Mouse (Mus musculus) MEL (cell line): ENCODE measurements at regions not wholly inside any gene's neighbourhood (a gene's known extent, or its start where the extent isn't known, plus 50 kb on each side); places are given as distances from the start of the nearest gene placed in this dataset.

Experiments
- DNase-seq: peaks from one replicate; pipeline ENCODE4 v3.0.0; 2011; ENCODE audit warnings: low read depth, low spot score
- H3K27ac ChIP-seq: 2 replicates; pipeline ENCODE4 v1.5.1; 2012; ENCODE audit warnings: low read depth, mild to moderate bottlenecking, control low read depth, low read length, moderate library complexity; ENCODE audit not compliant: control insufficient read depth
- H3K27me3 ChIP-seq, 2 experiments: fragments of 150-350 bp in 1 of 2; sonication (generic) in 1 of 2; 2 replicates each; pipeline ENCODE4 v1.6.1; 2012; ENCODE audit warnings: low read length in 2 of 2, mild to moderate bottlenecking in 2 of 2, improper control_type of control experiment in 1 of 2, moderate library complexity in 1 of 2; ENCODE audit not compliant: insufficient read depth in 2 of 2, control insufficient read depth in 1 of 2
- H3K36me3 ChIP-seq, 2 experiments: 2 replicates each; pipeline ENCODE4 v1.6.1; 2012 to 2014; ENCODE audit warnings: low read length in 2 of 2, improper control_type of control experiment in 1 of 2, inconsistent platforms in 1 of 2, mild to moderate bottlenecking in 1 of 2; ENCODE audit not compliant: insufficient read depth in 2 of 2, control insufficient read depth in 1 of 2
- H3K4me1 ChIP-seq, 2 experiments: fragments of 150-350 bp in 1 of 2; sonication (generic) in 1 of 2; 2 replicates each; pipeline ENCODE4 v1.6.1; 2012; ENCODE audit warnings: low read length in 2 of 2, improper control_type of control experiment in 1 of 2, mild to moderate bottlenecking in 1 of 2; ENCODE audit not compliant: insufficient read depth in 2 of 2, control insufficient read depth in 1 of 2
- H3K4me3 ChIP-seq, 2 experiments: fragments of 150-350 bp in 1 of 2; sonication (generic) in 1 of 2; 2 replicates each; pipeline ENCODE4 v1.5.1; 2012; ENCODE audit warnings: low read depth in 2 of 2, low read length in 2 of 2, mild to moderate bottlenecking in 2 of 2, moderate library complexity in 2 of 2, control low read depth in 1 of 2, improper control_type of control experiment in 1 of 2; ENCODE audit not compliant: control insufficient read depth in 1 of 2, insufficient read depth in 1 of 2
- H3K79me2 ChIP-seq: 2 replicates; pipeline ENCODE4 v1.6.1; 2012; ENCODE audit warnings: mild to moderate bottlenecking, low read length, moderate library complexity; ENCODE audit not compliant: control insufficient read depth, poor library complexity, insufficient read depth
- H3K9ac ChIP-seq: 2 replicates; pipeline ENCODE4 v1.6.1; 2012; ENCODE audit warnings: low read depth, mild to moderate bottlenecking, control low read depth, low read length, moderate library complexity; ENCODE audit not compliant: control insufficient read depth, poor library complexity, severe bottlenecking
- H3K9me3 ChIP-seq: fragments of 150-350 bp; sonication (generic); replicated peaks from 2 replicates; pipeline ENCODE4 v1.6.1; 2012; ENCODE audit warnings: mild to moderate bottlenecking, low read length, improper control_type of control experiment, moderate library complexity; ENCODE audit not compliant: insufficient read depth
- CTCF ChIP-seq, 3 experiments: IDR thresholded peaks in 2 of 3; conservative IDR thresholded peaks in 1 of 3; 2 replicates each; pipeline ENCODE4 v1.5.1; 2011 to 2012; ENCODE audit warnings: low read length in 3 of 3, low read depth in 2 of 3, mild to moderate bottlenecking in 2 of 3, improper control_type of control experiment in 1 of 3, inconsistent platforms in 1 of 3, mixed read lengths in 1 of 3, moderate library complexity in 1 of 3; ENCODE audit not compliant: control insufficient read depth in 1 of 3, insufficient read depth in 1 of 3, poor library complexity in 1 of 3, severe bottlenecking in 1 of 3
- E2F4 ChIP-seq: IDR thresholded peaks from 2 replicates; pipeline ENCODE4 v1.6.1; 2011; ENCODE audit warnings: low read depth, low read length, improper control_type of control experiment, borderline replicate concordance
- ELF1 ChIP-seq: IDR thresholded peaks from 2 replicates; pipeline ENCODE4 v1.6.1; 2014; ENCODE audit warnings: low read depth, mild to moderate bottlenecking, inconsistent platforms, low read length, improper control_type of control experiment, moderate library complexity
- EP300 ChIP-seq, 2 experiments: IDR thresholded peaks; 2 replicates each; pipeline ENCODE4 v1.6.1; 2011; ENCODE audit warnings: improper control_type of control experiment in 2 of 2, low read length in 2 of 2, low read depth in 1 of 2, mild to moderate bottlenecking in 1 of 2
- GABPA ChIP-seq: IDR thresholded peaks from 2 replicates; pipeline ENCODE4 v1.6.1; 2012; ENCODE audit warnings: low read depth, mild to moderate bottlenecking, inconsistent platforms, low read length, improper control_type of control experiment, moderate library complexity
- KAT2A ChIP-seq: conservative IDR thresholded peaks from 2 replicates; pipeline ENCODE4 v1.6.1; 2012; ENCODE audit warnings: low read depth, low read length, improper control_type of control experiment, inconsistent platforms
- MEF2A ChIP-seq: IDR thresholded peaks from 2 replicates; pipeline ENCODE4 v1.6.1; 2014; ENCODE audit warnings: low read depth, mild to moderate bottlenecking, inconsistent platforms, low read length, improper control_type of control experiment; ENCODE audit not compliant: poor library complexity, insufficient replicate concordance, severe bottlenecking; ENCODE audit errors: extremely low read depth
- MYC ChIP-seq: IDR thresholded peaks from 2 replicates; pipeline ENCODE4 v1.6.1; 2011; ENCODE audit warnings: low read depth, mild to moderate bottlenecking, low read length, improper control_type of control experiment, moderate library complexity
- NRF1 ChIP-seq: IDR thresholded peaks from 2 replicates; pipeline ENCODE4 v1.6.1; 2014; ENCODE audit warnings: low read depth, mild to moderate bottlenecking, inconsistent platforms, low read length, improper control_type of control experiment, moderate library complexity; ENCODE audit not compliant: poor library complexity, insufficient read depth, severe bottlenecking
- POLR2AphosphoS2 ChIP-seq: IDR thresholded peaks from 2 replicates; pipeline ENCODE4 v1.6.1; 2011; ENCODE audit warnings: low read length, improper control_type of control experiment
- RAD21 ChIP-seq: IDR thresholded peaks from 2 replicates; pipeline ENCODE4 v1.6.1; 2011; ENCODE audit warnings: mild to moderate bottlenecking, low read depth, low read length, improper control_type of control experiment
- RCOR1 ChIP-seq: IDR thresholded peaks from 2 replicates; pipeline ENCODE4 v1.6.1; 2012; ENCODE audit warnings: low read depth, mild to moderate bottlenecking, inconsistent platforms, low read length, improper control_type of control experiment
- SIN3A ChIP-seq: IDR thresholded peaks from 2 replicates; pipeline ENCODE4 v1.6.1; 2012; ENCODE audit warnings: low read length, improper control_type of control experiment, inconsistent platforms
- SMC3 ChIP-seq: IDR thresholded peaks from 2 replicates; pipeline ENCODE4 v1.6.1; 2011; ENCODE audit warnings: low read depth, low read length, improper control_type of control experiment
- TAL1 ChIP-seq: IDR thresholded peaks from 2 replicates; pipeline ENCODE4 v1.6.1; 2012; ENCODE audit warnings: mild to moderate bottlenecking, inconsistent platforms, low read length, moderate library complexity, mixed read lengths
- TCF12 ChIP-seq: IDR thresholded peaks from 2 replicates; pipeline ENCODE4 v1.6.1; 2014; ENCODE audit warnings: low read depth, mild to moderate bottlenecking, inconsistent platforms, low read length, improper control_type of control experiment, moderate library complexity
- USF1 ChIP-seq: IDR thresholded peaks from 2 replicates; pipeline ENCODE4 v1.6.1; 2014; ENCODE audit warnings: low read depth, mild to moderate bottlenecking, inconsistent platforms, low read length, improper control_type of control experiment, moderate library complexity
- ZC3H11A ChIP-seq: IDR thresholded peaks from 2 replicates; pipeline ENCODE4 v1.6.1; 2012; ENCODE audit warnings: low read depth, mild to moderate bottlenecking, inconsistent platforms, low read length, improper control_type of control experiment
- ZKSCAN1 ChIP-seq: IDR thresholded peaks from 2 replicates; pipeline ENCODE4 v1.6.1; 2012; ENCODE audit warnings: low read depth, mild to moderate bottlenecking, inconsistent platforms, low read length, improper control_type of control experiment, moderate library complexity
- ZMIZ1 ChIP-seq: IDR thresholded peaks from 2 replicates; pipeline ENCODE4 v1.6.1; 2012; ENCODE audit warnings: low read depth, mild to moderate bottlenecking, inconsistent platforms, low read length, improper control_type of control experiment, moderate library complexity

DNA sequence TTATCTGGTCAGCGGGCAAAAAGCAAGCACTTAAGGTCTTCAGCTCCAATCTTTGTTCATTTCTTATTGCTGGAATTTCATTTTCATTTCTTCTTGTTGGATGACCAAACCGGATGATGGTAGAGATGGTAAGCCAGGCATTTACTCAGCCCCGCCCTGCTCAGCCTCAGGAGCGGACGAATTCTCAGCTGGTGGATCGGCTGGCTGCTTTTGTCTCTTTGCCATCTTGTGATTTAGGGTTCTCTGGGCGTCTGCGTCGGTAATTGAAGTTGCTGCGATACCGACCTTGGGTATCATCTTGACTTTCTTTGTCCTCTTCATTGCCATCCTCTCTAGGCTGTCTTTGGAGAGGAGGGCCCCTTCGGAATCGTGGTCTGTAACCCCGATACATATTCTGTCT is 156.1 kb downstream of the Akr1d1 start (continued):
- TF ChIP-seq KAT2A: no peak
- TF ChIP-seq, all 39 proteins: peak for 0

DNA sequence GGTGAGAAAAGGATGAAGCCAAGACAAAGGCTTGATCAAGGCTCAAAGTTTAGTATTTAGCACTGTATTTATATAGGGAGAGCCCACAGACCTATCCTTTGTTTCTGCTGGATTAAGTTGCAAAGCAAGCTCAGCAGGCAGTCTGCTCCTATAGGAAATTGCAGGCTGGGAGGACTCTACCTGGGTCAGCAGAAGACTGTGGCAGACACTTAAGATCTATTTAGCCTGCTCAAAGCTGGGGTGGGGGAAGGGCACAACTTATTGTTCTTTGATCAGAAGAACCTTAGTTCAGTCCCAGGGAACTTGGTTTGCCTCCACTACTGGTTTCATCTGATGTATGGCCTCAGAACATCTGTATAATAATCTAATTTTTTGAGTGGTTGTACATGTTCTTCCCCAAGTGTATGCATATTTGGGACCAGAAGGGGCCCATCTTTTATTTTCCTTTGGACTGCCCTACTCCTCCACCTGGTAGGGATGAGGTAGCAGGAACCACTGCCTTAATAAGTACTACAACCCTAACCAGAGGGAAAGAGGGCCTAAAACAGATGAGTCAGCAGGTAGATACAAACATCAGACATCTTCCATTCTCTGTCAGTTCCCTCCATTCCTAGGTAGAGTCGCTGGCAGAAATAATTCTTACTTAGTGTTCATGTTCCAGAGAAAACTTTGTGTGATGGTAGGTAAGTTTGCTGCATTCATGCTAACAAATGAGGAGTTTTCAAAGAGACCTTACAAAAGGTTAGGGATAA is 159.1 kb downstream of the Akr1d1 start:
- TF ChIP-seq MEF2A (no peak), CTCF (IDR thresholded peaks at IDR 0.05 in 2 of 3, conservative IDR thresholded peaks at IDR 0.05 in 1 of 3; ENCODE audit: control insufficient read depth in 1 of 3, insufficient read depth in 1 of 3, low read depth in 2 of 3, low read length in 3 of 3, poor library complexity in 1 of 3, severe bottlenecking in 1 of 3) (no peak), SMC3 (no peak), TAL1 (no peak), EP300 (IDR thresholded peaks at IDR 0.05; ENCODE audit: low read depth in 1 of 2, low read length in 2 of 2) (no peak), ZKSCAN1 (no peak), NRF1 (no peak), RAD21 (no peak), POLR2AphosphoS2 (no peak), GABPA (no peak), RCOR1 (no peak), E2F4 (no peak), MYC (no peak), SIN3A (no peak), USF1 (no peak), ZC3H11A (no peak), ELF1 (no peak)
- Histone ChIP-seq H3K9me3 (no peaks in the 10 kb centered on the region), H3K4me3 (no peak overlapping the region), H3K9ac (no peak overlapping the region), H3K27me3 (no peaks in the 10 kb centered on the region), H3K27ac (no peak overlapping the region), H3K79me2 (no peaks in the 10 kb centered on the region), H3K4me1 (no peaks in the 10 kb centered on the region), H3K36me3 (no peaks in the 10 kb centered on the region)
- no peak for DNase-seq

DNA sequence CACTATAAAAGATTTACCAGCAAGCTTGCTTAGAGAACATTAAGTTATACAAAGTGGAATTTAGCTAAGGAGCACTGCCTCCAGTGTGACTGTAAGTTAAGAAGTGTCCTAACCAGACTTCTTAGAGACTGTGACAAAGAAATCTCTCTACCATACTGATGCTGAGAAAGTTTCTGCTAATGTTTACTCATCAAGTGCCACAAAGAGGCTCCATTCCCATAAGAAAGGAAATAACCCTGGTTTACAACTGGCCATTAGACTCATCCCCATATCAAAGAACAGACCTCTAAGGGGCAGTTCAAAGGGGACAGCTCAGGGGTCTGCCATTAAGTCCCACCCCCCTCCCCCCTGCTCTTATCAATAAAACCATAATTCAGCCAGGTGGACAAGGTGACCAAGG is 159.7 kb downstream of the Akr1d1 start:
- Histone ChIP-seq H3K4me3 (no peak overlapping the region), H3K36me3 (no peaks in the 10 kb centered on the region), H3K4me1 (no peaks in the 10 kb centered on the region), H3K79me2 (no peaks in the 10 kb centered on the region), H3K27me3 (no peaks in the 10 kb centered on the region), H3K9ac (no peak overlapping the region), H3K27ac (no peak overlapping the region), H3K9me3 (no peaks in the 10 kb centered on the region)
- DNase-seq: no peak
- TF ChIP-seq EP300 (IDR thresholded peaks at IDR 0.05; ENCODE audit: low read depth in 1 of 2, low read length in 2 of 2) (no peak), SMC3 (no peak), TCF12 (no peak), ZMIZ1 (no peak)
